Mouse (Mus musculus) thymus, adult 2 months (tissue): ENCODE results near the gene Gjd3.

Experiments used
- CTCF ChIP-seq: fragments of 200-500 bp; IDR thresholded peaks from 2 replicates; pipeline ENCODE4 v1.5.1; 2012; ENCODE audit warnings: mild to moderate bottlenecking, control low read depth, low read length, moderate library complexity, borderline replicate concordance; ENCODE audit not compliant: control insufficient read depth, poor library complexity, insufficient read depth; ENCODE audit errors: extremely low read depth
- POLR2A ChIP-seq: fragments of 200-500 bp; IDR thresholded peaks from 2 replicates; pipeline ENCODE4 v1.6.1; 2012; ENCODE audit warnings: mild to moderate bottlenecking, low read length, control low read depth, moderate library complexity; ENCODE audit not compliant: control insufficient read depth, poor library complexity, insufficient read depth; ENCODE audit errors: extremely low read depth

DNA sequence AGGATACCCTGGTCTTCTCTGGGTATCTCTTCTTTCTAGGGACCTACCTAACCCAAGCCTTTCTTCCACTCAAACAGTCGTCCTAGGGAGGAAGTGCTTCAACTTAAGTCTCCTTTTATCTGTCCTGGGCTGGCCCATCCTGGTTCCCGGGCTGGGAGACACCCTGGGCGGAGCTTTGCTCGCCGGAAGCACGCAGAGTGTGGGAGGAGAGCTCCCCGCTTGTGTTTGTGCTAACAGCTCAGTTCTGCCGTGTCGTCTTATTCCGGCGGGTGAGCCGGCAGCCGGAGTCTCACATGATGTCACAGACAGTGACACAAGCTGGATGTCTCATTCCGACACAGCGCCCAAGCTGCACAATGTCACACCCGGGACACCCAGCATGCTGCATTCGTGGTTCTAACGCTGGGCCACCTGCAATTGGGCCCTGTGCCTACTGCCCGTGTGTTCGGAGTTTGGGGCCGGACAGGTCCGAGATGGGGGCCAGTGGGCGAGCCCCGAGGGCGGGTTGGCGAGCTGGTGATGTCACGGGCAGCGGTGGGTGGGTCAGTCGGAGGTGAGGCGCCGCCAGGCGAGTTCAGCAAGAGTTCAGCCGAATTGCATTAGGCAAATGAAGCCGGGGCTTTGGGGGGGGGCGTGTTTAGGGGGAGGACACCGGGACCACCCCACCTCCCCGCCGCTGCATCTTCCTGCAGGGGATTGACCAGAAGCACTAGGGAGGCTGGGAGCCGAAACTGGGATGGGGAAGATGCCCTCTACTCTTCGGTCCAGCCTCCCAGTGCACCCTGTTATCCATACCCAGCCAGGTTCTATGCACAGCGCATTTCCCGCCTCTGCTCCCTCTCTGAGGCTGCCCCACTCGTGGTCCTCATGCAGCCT, 23.1 kb downstream of the Gjd3 start:
- TF ChIP-seq CTCF: peak; percentile 62; the same call in 1 of the 2 replicates
- TF ChIP-seq POLR2A: peak; percentile 93
